Comparison of ENCODE assay signal across 8 mouse cellular contexts in the genomic region with DNA sequence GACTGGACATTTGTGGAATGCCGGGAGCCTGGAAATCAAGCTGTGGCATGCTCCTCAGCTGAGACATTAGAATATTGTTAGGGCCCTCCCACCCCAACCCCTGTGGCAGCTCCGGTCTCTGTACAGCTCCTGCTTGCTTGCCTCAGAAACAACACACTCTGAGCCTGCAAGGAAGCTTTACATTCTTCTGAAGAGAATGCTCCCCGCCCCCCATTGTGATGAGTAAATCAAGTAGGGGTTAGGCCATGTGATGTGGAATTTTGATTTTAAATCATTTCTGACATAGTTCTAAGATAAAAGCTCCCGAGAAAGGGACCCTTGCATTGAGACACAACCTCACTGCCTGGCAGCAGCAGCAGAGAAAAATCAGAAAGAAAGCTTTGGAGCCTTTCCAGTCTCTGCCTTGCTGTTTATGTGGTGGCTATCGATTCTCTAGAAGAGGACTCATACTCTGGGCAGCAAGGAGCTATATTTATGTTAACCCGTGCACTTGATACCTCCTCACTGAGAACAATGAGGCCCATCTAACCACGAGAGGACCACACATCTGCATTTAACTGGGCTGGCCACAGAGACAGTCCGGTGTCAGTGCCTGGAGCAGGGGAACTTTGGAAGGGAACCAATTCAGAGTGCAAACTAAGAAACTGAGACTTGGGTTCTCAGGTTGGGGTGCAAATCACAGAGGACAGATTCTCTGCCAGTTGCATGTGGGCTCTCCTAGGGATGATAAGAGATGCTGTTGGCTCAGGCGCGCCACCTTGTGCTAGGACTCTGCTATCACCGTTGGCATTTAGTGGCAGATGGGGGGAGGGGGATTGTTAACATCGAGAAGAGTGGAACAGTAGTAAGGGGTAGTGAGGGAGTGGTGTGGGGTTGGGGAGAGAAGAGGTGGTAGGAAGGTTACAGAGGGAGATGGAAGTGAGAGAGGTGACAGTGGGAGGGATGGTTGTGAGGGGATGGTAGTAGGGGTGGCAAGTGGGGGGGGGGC.
DNase-seq lines count a peak whose midpoint lies in the region; ATAC-seq and TF ChIP-seq lines count a peak whose summit lies in the region.

No protein-coding gene starts in this region.

- ATAC-seq in hindbrain, postnatal 0 days = peak; percentile 70; the same call in 1 of the 2 replicates
- ATAC-seq in megakaryocyte, adult 5-6 weeks (ENCODE audit: poor library complexity, severe bottlenecking) = peak; percentile 51; the same call in 1 of the 2 replicates

- H3K36me3 ChIP-seq in hindbrain, postnatal 0 days (ENCODE audit: insufficient read depth, low read length) = no peaks in the 10 kb centered on the region
- H3K36me3 ChIP-seq in small intestine, adult 2 months (ENCODE audit: control insufficient read depth, insufficient read depth, low read length) = no peaks in the 10 kb centered on the region

- H3K27ac ChIP-seq in hindbrain, postnatal 0 days = no peak overlapping the region
- H3K27ac ChIP-seq in small intestine, adult 2 months (ENCODE audit: insufficient read depth, low read depth, low read length) = no peak overlapping the region

- WGBS in hindbrain, postnatal 0 days = 17% methylated on average over 12 of the region's 12 CpGs
- 31% methylated on average over 12 of the region's 12 CpGs for WGBS in small intestine, adult 2 months

- H3K9ac ChIP-seq in hindbrain, postnatal 0 days (replicated peaks; ENCODE audit: low read length) = no peak overlapping the region

- H3K4me2 ChIP-seq in hindbrain, postnatal 0 days (ENCODE audit: low read depth, low read length) = no peak overlapping the region

- no peak overlapping the region for H3K4me3 ChIP-seq in hindbrain, postnatal 0 days (ENCODE audit: low read length)
- H3K4me3 ChIP-seq in small intestine, adult 2 months (ENCODE audit: low read depth, low read length) = no peak overlapping the region

- no peaks in the 10 kb centered on the region for H3K27me3 ChIP-seq in hindbrain, postnatal 0 days (ENCODE audit: insufficient read depth, low read length)
- no peaks in the 10 kb centered on the region for H3K27me3 ChIP-seq in small intestine, adult 2 months (ENCODE audit: control insufficient read depth, insufficient read depth, low read length)

- TF ChIP-seq POLR2A in small intestine, adult 2 months (IDR thresholded peaks at IDR 0.05; ENCODE audit: low read depth, low read length) = no peak

- H3K9me3 ChIP-seq in hindbrain, postnatal 0 days (ENCODE audit: low read length) = no peaks in the 10 kb centered on the region

- peak; percentile 93 for TF ChIP-seq CTCF in hindbrain, postnatal 0 days (IDR thresholded peaks at IDR 0.05; ENCODE audit: low read depth)
- peak; percentile 68; the same call in 1 of the 2 replicates for TF ChIP-seq CTCF in small intestine, adult 2 months (IDR thresholded peaks at IDR 0.05; ENCODE audit: extremely low read depth, insufficient read length, insufficient replicate concordance, low read depth, low read length)

- peak; percentile 92 for DNase-seq in heart, adult 11 months
- DNase-seq in heart, postnatal 25 days (ENCODE audit: low spot score) = no peak
- peak; percentile 76 to 85 for DNase-seq in cerebellum, postnatal 14 days
- peak; percentile 57 to 69 for DNase-seq in frontal cortex, postnatal 36 days (ENCODE audit: low spot score in 2 of 2)
- DNase-seq in hindbrain, postnatal 0 days (ENCODE audit: low spot score) = peak; percentile 85
- peak; percentile 35 to 48 for DNase-seq in left cerebral cortex, adult 8-10 months (ENCODE audit: low spot score in 2 of 2)

- peaks cover 7% of the 10 kb centered on the region; the same call in 1 of the 2 replicates for H3K4me1 ChIP-seq in hindbrain, postnatal 0 days (ENCODE audit: insufficient read depth, low read length)
- no peaks in the 10 kb centered on the region for H3K4me1 ChIP-seq in small intestine, adult 2 months (ENCODE audit: control insufficient read depth, insufficient read depth, insufficient read length, low read length)

- intact Hi-C loops in heart, postnatal 25 days (cut with DNase I) = loop anchor here (2.0 kb wide), 1 partner anchor 202 kb away; no protein-coding TSS in a partner anchor
